Comparison of ENCODE assay signal across 24 mouse cellular contexts in genomic region chr1:163359521-163359920, GRCm38 (mm10). TPM values are rescaled to one million over a fixed set of nuclear protein-coding genes. Genes with fewer than 3 reads are reported as not detected.
A peak's percentile ranks its signal among the peaks of the same experiment; 100 is the strongest.
DNase-seq lines count a peak whose midpoint lies in the region; ATAC-seq and TF ChIP-seq lines count a peak whose summit lies in the region.
"Had no signal": no experiment of that assay in that cellular context is flagged by ENCODE, and none has a peak within 500 bp of the region (broad histone marks: within the 10 kb centered on the region; RNA-seq: fewer than 3 reads in every experiment).

No protein-coding gene starts in this region.

- H3K4me3 ChIP-seq in embryonic facial prominence, embryonic 10.5 days: peak overlapping the region; percentile 47; the same call in 1 of the 2 replicates
- no peak overlapping the region for H3K4me3 ChIP-seq in embryonic fibroblast, embryonic 13.5 days (ENCODE audit: insufficient read depth, low read length)
- H3K4me3 ChIP-seq in limb, embryonic 13.5 days: 0 out of 2 replicates have a peak overlapping the region, but pooled peaks have one; percentile 23
- H3K4me3 ChIP-seq in lung, adult 2 months (replicated peaks; ENCODE audit: extremely low read depth, low read depth, low read length): no peak overlapping the region
- H3K4me3 ChIP-seq in forebrain, embryonic 13.5 days: no peak overlapping the region
- H3K4me3 ChIP-seq: forebrain, embryonic 12.5 days; heart, adult 2 months; heart, embryonic 12.5 days; hindbrain, embryonic 10.5 days had no signal

- no peaks in the 10 kb centered on the region for H3K36me3 ChIP-seq in embryonic facial prominence, embryonic 10.5 days (replicated peaks)
- no peaks in the 10 kb centered on the region for H3K36me3 ChIP-seq in limb, embryonic 13.5 days
- H3K36me3 ChIP-seq in forebrain, embryonic 13.5 days (ENCODE audit: poor library complexity, severe bottlenecking): no peaks in the 10 kb centered on the region
- H3K36me3 ChIP-seq: embryonic facial prominence, embryonic 15.5 days; forebrain, embryonic 12.5 days; G1E; heart, embryonic 12.5 days; hindbrain, embryonic 10.5 days had no signal

- ATAC-seq in limb, embryonic 13.5 days (ENCODE audit: low FRiP score, low read depth): no peak
- no peak for ATAC-seq in forebrain, embryonic 13.5 days
- ATAC-seq: CD4-positive, CD25-positive, alpha-beta regulatory T cell, adult 4 months; forebrain, postnatal 0 days; intestine, embryonic 16.5 days had no signal

- DNase-seq in embryonic facial prominence, embryonic 10.5 days (ENCODE audit: low spot score): no peak
- DNase-seq in lung, adult 2 months: no peak
- DNase-seq in adrenal gland, adult 18-20 months (ENCODE audit: low spot score in 2 of 2): no peak
- DNase-seq: adrenal gland, adult 2 months; adrenal gland, postnatal 25 days; B cell, adult 2 months; cerebellum, adult 18-20 months; cerebellum, postnatal 10 days; embryo, embryonic 11 days; forebrain, postnatal 0 days; gastrocnemius, postnatal 14 days; heart, adult 2 months had no signal

- H3K9ac ChIP-seq in limb, embryonic 13.5 days: no peak overlapping the region
- no peak overlapping the region for H3K9ac ChIP-seq in forebrain, embryonic 13.5 days
- H3K9ac ChIP-seq: embryonic facial prominence, embryonic 15.5 days; forebrain, embryonic 12.5 days; forebrain, postnatal 0 days; heart, embryonic 12.5 days; hindbrain, embryonic 14.5 days had no signal

- peaks cover 79% of the 10 kb centered on the region for H3K4me1 ChIP-seq in embryonic facial prominence, embryonic 10.5 days
- peaks cover 9% of the 10 kb centered on the region for H3K4me1 ChIP-seq in embryonic fibroblast, embryonic 13.5 days (ENCODE audit: control insufficient read depth, insufficient read depth, low read length)
- H3K4me1 ChIP-seq in limb, embryonic 13.5 days: peaks cover 53% of the 10 kb centered on the region
- no peaks in the 10 kb centered on the region for H3K4me1 ChIP-seq in lung, adult 2 months (ENCODE audit: control insufficient read depth, insufficient read depth, low read length)
- H3K4me1 ChIP-seq in forebrain, embryonic 13.5 days: 0 out of 2 replicates have a peak, but pooled peaks cover 4% of the 10 kb centered on the region
- H3K4me1 ChIP-seq: forebrain, embryonic 12.5 days; hindbrain, embryonic 10.5 days had no signal

- H3K9me3 ChIP-seq in embryonic facial prominence, embryonic 10.5 days: no peaks in the 10 kb centered on the region
- no peaks in the 10 kb centered on the region for H3K9me3 ChIP-seq in limb, embryonic 13.5 days
- H3K9me3 ChIP-seq in forebrain, embryonic 13.5 days (replicated peaks): no peaks in the 10 kb centered on the region
- H3K9me3 ChIP-seq: embryonic facial prominence, embryonic 15.5 days; forebrain, embryonic 12.5 days; G1E; heart, embryonic 12.5 days; hindbrain, embryonic 10.5 days had no signal

- no peaks in the 10 kb centered on the region for H3K27me3 ChIP-seq in embryonic facial prominence, embryonic 10.5 days (replicated peaks; ENCODE audit: low read depth, poor library complexity, severe bottlenecking)
- H3K27me3 ChIP-seq in limb, embryonic 13.5 days: no peaks in the 10 kb centered on the region
- no peaks in the 10 kb centered on the region for H3K27me3 ChIP-seq in forebrain, embryonic 13.5 days
- H3K27me3 ChIP-seq: embryonic facial prominence, embryonic 15.5 days; forebrain, embryonic 12.5 days; heart, embryonic 12.5 days had no signal

- no peak for TF ChIP-seq POLR2A in embryonic fibroblast, embryonic 13.5 days (IDR thresholded peaks at IDR 0.05; ENCODE audit: low read depth, low read length)
- no peak for TF ChIP-seq POLR2A in lung, adult 2 months (IDR thresholded peaks at IDR 0.05; ENCODE audit: borderline replicate concordance, extremely low read depth, low read depth, low read length)

- peak overlapping the region; percentile 81 for H3K27ac ChIP-seq in embryonic facial prominence, embryonic 10.5 days (replicated peaks)
- peak overlapping the region; percentile 41; the same call in 1 of the 2 replicates for H3K27ac ChIP-seq in embryonic fibroblast, embryonic 13.5 days (ENCODE audit: insufficient read depth, low read length)
- no peak overlapping the region; the same call in 1 of the 2 replicates for H3K27ac ChIP-seq in limb, embryonic 13.5 days
- H3K27ac ChIP-seq in forebrain, embryonic 13.5 days: no peak overlapping the region
- H3K27ac ChIP-seq: forebrain, embryonic 12.5 days; heart, adult 2 months; hindbrain, embryonic 10.5 days; hindbrain, embryonic 14.5 days had no signal

- WGBS in embryonic facial prominence, embryonic 10.5 days: 86% methylated on average over 3 of the region's 3 CpGs
- 62% methylated on average over 3 of the region's 3 CpGs for WGBS in limb, embryonic 13.5 days
- WGBS in lung, adult 2 months: 91% methylated on average over 3 of the region's 3 CpGs
- 91% methylated on average over 3 of the region's 3 CpGs for WGBS in forebrain, embryonic 13.5 days

- TF ChIP-seq CTCF in embryonic fibroblast, embryonic 13.5 days (IDR thresholded peaks at IDR 0.05; ENCODE audit: borderline replicate concordance, insufficient read depth, low read length): no peak
- no peak for TF ChIP-seq CTCF in lung, adult 2 months (IDR thresholded peaks at IDR 0.05; ENCODE audit: insufficient read depth, low read length)

- H3K4me2 ChIP-seq in limb, embryonic 13.5 days (replicated peaks): peak overlapping the region; percentile 42
- no peak overlapping the region for H3K4me2 ChIP-seq in forebrain, embryonic 13.5 days
- H3K4me2 ChIP-seq: forebrain, embryonic 12.5 days; heart, embryonic 12.5 days; hindbrain, embryonic 14.5 days had no signal

RNA-seq across cellular contexts. Expression of gene Gorab, which starts 43.9 kb away (rescaled TPM):
- 28.5 and 29.1 TPM in 2 replicates for polyA plus RNA-seq in embryonic facial prominence, embryonic 10.5 days (2016; fragmentation: Nextera tagmentation; extraction: Ambion mirVana)
- 25.3 and 27.4 TPM in 2 replicates for polyA plus RNA-seq in embryonic fibroblast, embryonic 13.5 days (2011; ENCODE audit: insufficient read length, low read depth, missing spikeins)
- polyA plus RNA-seq in limb, embryonic 13.5 days (2015; fragmentation: Nextera tagmentation; extraction: Ambion mirVana): 35.2 and 35.6 TPM in 2 replicates
- 1.1 and 2.1 TPM in 2 replicates for polyA plus RNA-seq in lung, adult 2 months (2012; rRNA removed)
- polyA plus RNA-seq in forebrain, embryonic 13.5 days (2015; fragmentation: Nextera tagmentation; extraction: Ambion mirVana): 25.2 and 28.9 TPM in 2 replicates
- 10 to 100 TPM in 1 of 2 experiments, 1 to 10 TPM in 1; 9.6 to 10.6 TPM for total RNA-seq in adrenal gland, adult 18-20 months (2021)

RNA-seq across cellular contexts. Expression of gene Prrx1, which starts 46.0 kb away (rescaled TPM):
- 128 TPM in 2 replicates for polyA plus RNA-seq in embryonic facial prominence, embryonic 10.5 days (2016; fragmentation: Nextera tagmentation; extraction: Ambion mirVana)
- polyA plus RNA-seq in embryonic fibroblast, embryonic 13.5 days (2011; ENCODE audit: insufficient read length, low read depth, missing spikeins): 429 and 537 TPM in 2 replicates
- 160 and 179 TPM in 2 replicates for polyA plus RNA-seq in limb, embryonic 13.5 days (2015; fragmentation: Nextera tagmentation; extraction: Ambion mirVana)
- 2.9 and 6.4 TPM in 2 replicates for polyA plus RNA-seq in lung, adult 2 months (2012; rRNA removed)
- polyA plus RNA-seq in forebrain, embryonic 13.5 days (2015; fragmentation: Nextera tagmentation; extraction: Ambion mirVana): 8.6 and 9.1 TPM in 2 replicates
- 10 to 100 TPM in 1 of 2 experiments, 1 to 10 TPM in 1; 5.6 to 10.8 TPM for total RNA-seq in adrenal gland, adult 18-20 months (2021)
- total RNA-seq: common myeloid progenitor, adult 5-6 weeks had no signal
- polyA plus RNA-seq: CD4-positive, CD25-positive, alpha-beta regulatory T cell, adult 4 months; G1E had no signal

Comparison
In these comparisons a context has a peak if more than half of its experiments do, and no peak if none do; other contexts are left out.
1. H3K27ac ChIP-seq: peak in embryonic facial prominence, embryonic 10.5 days (single experiment) and embryonic fibroblast, embryonic 13.5 days (single experiment); none in limb, embryonic 13.5 days (single experiment) and forebrain, embryonic 13.5 days (single experiment).
2. H3K4me3 ChIP-seq: peak in embryonic facial prominence, embryonic 10.5 days (single experiment) and limb, embryonic 13.5 days (single experiment); none in embryonic fibroblast, embryonic 13.5 days (single experiment), lung, adult 2 months (single experiment) and forebrain, embryonic 13.5 days (single experiment).
3. RNA of gene Prrx1, which starts 46.0 kb away (polyA plus RNA-seq): 429 to 537 TPM in embryonic fibroblast, embryonic 13.5 days, 160 to 179 TPM in limb, embryonic 13.5 days and 128 TPM in embryonic facial prominence, embryonic 10.5 days; 8.6 to 9.1 TPM in forebrain, embryonic 13.5 days and 2.9 to 6.4 TPM in lung, adult 2 months; every median in the first group is over 10 times any median in the second.